Mouse (Mus musculus): ENCODE measurements around the gene Ano7. TPM values are rescaled to one million over a fixed set of nuclear protein-coding genes. Genes with fewer than 3 reads are reported as not detected.
"Not testable (repeated sequence)": the region's sequence is repeated elsewhere in the genome, so short reads cannot be mapped to it uniquely, and the experiment has no call there.

The Ano7 gene
- polyA plus RNA-seq, 1 experiment from 2014 or later = 0.07 TPM

DNA sequence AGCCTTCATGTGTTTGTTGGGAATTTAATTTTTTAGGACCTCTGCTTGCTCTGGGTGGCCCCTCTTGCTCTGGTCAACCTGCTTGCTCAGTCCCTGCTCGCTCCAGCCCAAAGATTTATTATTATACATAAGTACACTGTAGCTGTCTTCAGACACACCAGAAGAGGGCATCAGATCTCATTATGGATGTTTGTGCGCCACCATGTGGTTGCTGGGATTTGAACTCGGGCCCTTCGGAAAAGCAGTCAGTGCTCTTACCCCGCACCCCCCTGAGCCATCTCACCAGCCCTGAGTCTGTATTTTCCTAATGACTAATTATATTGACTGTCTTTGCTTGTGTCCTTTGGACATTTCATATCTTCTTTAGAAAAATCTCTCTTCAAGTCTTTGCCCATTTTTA, 5.4 kb downstream of the Ano7 start:
- H3K4me3 ChIP-seq = no peak overlapping the region
- no peaks in the 10 kb centered on the region for H3K4me1 ChIP-seq
- WGBS = 74% methylated on average over 5 of the region's 5 CpGs
- H3K9ac ChIP-seq = no peak overlapping the region
- no peak overlapping the region for H3K27ac ChIP-seq
- no peak overlapping the region for H3K4me2 ChIP-seq
- no peaks in the 10 kb centered on the region for H3K9me3 ChIP-seq
- no peak for ATAC-seq (ENCODE audit: borderline replicate concordance, extremely low read depth, low FRiP score, low TSS enrichment)
- no peaks in the 10 kb centered on the region for H3K27me3 ChIP-seq
- H3K36me3 ChIP-seq = no peaks in the 10 kb centered on the region

DNA sequence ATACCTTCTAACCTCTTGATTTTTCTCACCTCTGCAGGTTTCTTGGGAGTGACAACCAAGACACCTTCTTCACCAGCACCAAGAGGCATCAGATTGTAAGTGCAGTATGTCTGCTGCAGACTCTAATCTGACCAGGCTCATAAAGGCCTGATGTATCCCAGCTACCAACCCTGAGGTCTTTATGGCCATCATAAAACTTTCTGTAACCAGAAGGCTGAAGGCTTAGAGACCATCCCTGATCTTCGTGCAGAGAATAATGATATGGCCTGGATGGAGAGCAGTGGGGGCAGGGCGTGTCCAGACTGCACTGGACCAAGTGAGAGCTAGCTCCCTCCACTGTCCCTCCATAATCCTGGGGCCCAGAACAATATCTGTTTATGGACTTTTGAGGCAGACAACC, 13.5 kb downstream of the Ano7 start:
- Histone ChIP-seq H3K36me3 (no peaks in the 10 kb centered on the region), H3K27ac (no peak overlapping the region), H3K9ac (no peak overlapping the region), H3K4me2 (no peak overlapping the region), H3K9me3 (no peaks in the 10 kb centered on the region), H3K27me3 (no peaks in the 10 kb centered on the region), H3K4me1 (no peaks in the 10 kb centered on the region), H3K4me3 (no peak overlapping the region)
- no peak for ATAC-seq (ENCODE audit: borderline replicate concordance, extremely low read depth, low FRiP score, low TSS enrichment)
- WGBS = 62% methylated on average over 2 of the region's 2 CpGs

- Histone ChIP-seq H3K4me1 (no peaks in the 10 kb centered on the region), H3K9me3 (no peaks in the 10 kb centered on the region), H3K27me3 (no peaks in the 10 kb centered on the region), H3K9ac (no peak overlapping the region), H3K36me3 (no peaks in the 10 kb centered on the region), H3K27ac (no peak overlapping the region), H3K4me3 (no peak overlapping the region), H3K4me2 (no peak overlapping the region)
- 46% methylated on average over 2 of the region's 2 CpGs for WGBS
- ATAC-seq (ENCODE audit: borderline replicate concordance, extremely low read depth, low FRiP score, low TSS enrichment) = no peak
Observed at GRCm38 (mm10) chr1:93388906-93389305, 15.2 kb downstream of the Ano7 start.

DNA sequence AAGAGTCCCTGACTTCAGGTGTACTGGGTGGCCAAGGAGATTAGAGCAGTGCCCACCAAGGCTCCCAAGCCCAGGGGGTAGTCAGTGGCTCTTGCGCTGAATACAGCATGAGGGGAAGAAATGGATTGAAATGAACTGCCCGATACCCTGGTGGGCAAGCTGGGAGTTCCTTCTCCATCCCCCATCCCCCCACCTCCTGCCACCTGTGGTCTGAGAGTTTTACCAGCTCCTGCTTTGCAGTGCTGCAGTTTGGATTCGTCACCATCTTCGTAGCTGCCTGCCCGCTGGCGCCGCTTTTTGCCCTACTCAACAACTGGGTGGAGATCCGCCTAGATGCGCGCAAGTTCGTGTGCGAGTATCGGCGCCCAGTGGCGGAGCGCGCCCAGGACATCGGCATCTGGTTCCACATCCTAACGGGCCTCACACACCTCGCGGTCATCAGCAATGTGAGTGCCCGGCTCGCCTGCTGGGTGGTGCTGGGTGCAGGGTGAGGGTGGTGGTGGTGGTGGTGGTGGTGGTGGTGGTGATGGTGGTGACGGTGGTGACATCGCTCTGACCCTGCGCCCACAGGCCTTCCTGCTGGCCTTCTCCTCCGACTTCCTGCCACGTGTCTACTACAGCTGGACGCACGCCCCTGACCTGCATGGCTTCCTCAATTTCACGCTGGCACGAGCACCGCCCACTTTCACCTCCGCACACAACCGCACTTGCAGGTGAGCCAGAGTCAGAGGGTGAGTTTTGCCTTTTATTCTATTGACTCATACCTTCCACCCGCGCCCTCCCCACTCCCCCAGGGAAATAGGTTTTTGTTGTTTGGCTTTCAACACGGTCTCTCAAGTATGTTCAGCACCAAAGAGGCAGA, 27.7 kb downstream of the Ano7 start:
- 0 out of 2 replicates have a peak, but pooled peaks cover 3% of the 10 kb centered on the region for H3K4me1 ChIP-seq
- 15% methylated on average over 38 of the region's 38 CpGs for WGBS
- ATAC-seq (ENCODE audit: borderline replicate concordance, extremely low read depth, low FRiP score, low TSS enrichment) = no peak
- H3K27ac ChIP-seq = no peak overlapping the region
- H3K9ac ChIP-seq = no peak overlapping the region
- no peaks in the 10 kb centered on the region for H3K9me3 ChIP-seq
- H3K4me3 ChIP-seq = peak overlapping the region; percentile 22
- peak overlapping the region; percentile 54 for H3K4me2 ChIP-seq
- no peaks in the 10 kb centered on the region for H3K27me3 ChIP-seq
- peaks cover 2% of the 10 kb centered on the region for H3K36me3 ChIP-seq

- H3K4me1 ChIP-seq = 0 out of 2 replicates have a peak, but pooled peaks cover 3% of the 10 kb centered on the region
- no peak overlapping the region for H3K4me3 ChIP-seq
- no peak overlapping the region for H3K4me2 ChIP-seq
- H3K36me3 ChIP-seq = peaks cover 21% of the 10 kb centered on the region
- ATAC-seq (ENCODE audit: borderline replicate concordance, extremely low read depth, low FRiP score, low TSS enrichment) = no peak
- no peaks in the 10 kb centered on the region for H3K9me3 ChIP-seq
- no peak overlapping the region for H3K9ac ChIP-seq
- H3K27ac ChIP-seq = no peak overlapping the region
- no peaks in the 10 kb centered on the region for H3K27me3 ChIP-seq
- 70% methylated on average over 4 of the region's 4 CpGs for WGBS
Observed at GRCm38 (mm10) chr1:93403403-93403802, 29.7 kb downstream of the Ano7 start.

DNA sequence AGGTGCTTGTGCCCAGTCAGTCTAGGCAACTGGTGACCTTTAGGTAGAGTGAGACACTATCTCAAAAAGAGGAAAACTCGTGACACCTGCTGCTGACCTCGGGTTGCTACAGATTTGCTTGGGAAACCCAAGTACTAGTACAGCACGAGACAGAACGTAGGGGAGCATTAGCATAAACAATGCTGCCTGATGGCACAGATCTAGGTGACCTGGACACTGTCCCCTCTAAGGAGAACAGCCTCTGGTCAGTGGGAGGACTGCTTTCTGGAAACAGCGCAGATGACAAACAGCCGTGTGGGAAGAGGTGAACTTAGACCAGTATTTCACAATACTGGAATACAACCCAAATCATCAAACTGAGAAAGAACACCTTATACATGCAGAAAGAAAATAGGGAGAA, 58.4 kb downstream of the Ano7 start:
- Histone ChIP-seq H3K27ac (no peak overlapping the region), H3K36me3 (peaks cover 83% of the 10 kb centered on the region), H3K27me3 (no peaks in the 10 kb centered on the region), H3K4me1 (no peaks in the 10 kb centered on the region), H3K9ac (no peak overlapping the region), H3K9me3 (no peaks in the 10 kb centered on the region), H3K4me3 (no peak overlapping the region), H3K4me2 (no peak overlapping the region)
- 82% methylated on average over 6 of the region's 6 CpGs for WGBS
- no peak for ATAC-seq (ENCODE audit: borderline replicate concordance, extremely low read depth, low FRiP score, low TSS enrichment)

DNA sequence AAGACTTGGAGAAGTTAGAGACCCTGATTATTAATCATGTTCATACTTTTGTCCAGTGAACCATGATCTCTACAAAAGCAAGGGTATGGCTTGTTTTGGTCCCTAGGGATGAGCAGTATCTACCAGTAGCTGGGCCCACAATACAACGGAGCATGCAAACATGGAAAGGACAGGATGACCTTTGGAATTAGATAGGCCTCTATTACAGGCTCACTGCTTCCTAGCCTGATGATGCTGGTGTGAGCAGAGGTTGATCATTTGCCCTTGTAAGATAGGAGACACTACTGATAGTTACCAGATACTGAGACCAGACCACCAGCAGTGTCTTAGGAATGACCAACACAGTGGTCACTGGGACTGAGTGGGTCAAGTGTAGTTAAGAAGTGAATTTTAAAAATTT, 65.6 kb downstream of the Ano7 start:
- Histone ChIP-seq H3K4me3 (no peak overlapping the region), H3K4me1 (peaks cover 14% of the 10 kb centered on the region), H3K4me2 (no peak overlapping the region), H3K9me3 (no peaks in the 10 kb centered on the region), H3K27me3 (no peaks in the 10 kb centered on the region), H3K36me3 (peaks cover 62% of the 10 kb centered on the region), H3K9ac (no peak overlapping the region), H3K27ac (no peak overlapping the region)
- 88% methylated on average over 1 of the region's 1 CpGs for WGBS
- ATAC-seq (ENCODE audit: borderline replicate concordance, extremely low read depth, low FRiP score, low TSS enrichment) = no peak

DNA sequence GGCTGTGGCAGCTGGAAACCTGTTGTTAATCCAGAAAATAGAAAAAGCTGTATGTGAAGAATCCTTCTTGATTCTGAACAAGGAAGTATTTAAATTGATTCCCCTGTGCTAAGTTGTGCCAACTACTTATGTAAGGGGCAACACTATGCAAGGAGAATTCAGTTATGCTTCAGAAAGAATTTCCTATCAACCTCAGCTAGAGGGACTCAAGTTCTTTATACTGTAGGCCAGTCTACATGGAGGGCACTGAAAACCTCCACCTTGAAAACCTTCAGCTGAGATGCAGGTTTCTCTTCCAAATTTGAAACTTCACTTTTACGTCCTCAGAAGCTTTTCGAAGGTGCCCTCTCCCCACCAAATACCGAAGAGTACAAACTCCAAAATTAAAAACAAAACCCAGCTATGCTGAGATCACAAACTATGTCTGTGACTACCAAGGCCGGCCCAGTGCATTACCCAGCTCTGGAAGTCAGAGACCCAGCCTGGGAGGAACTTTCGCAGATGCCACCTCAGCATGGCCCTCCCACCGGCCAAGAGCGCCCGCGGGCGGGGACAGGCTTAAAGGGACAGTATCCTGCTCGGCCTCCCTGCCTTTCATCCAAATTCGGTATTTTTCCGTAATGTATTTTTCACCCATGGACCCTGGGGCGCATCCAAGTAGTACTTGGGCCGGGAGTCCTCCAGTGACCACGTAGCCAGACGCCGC, 70.8 kb downstream of the Ano7 start:
- Histone ChIP-seq H3K27ac (peak overlapping the region; percentile 96), H3K4me3 (peak overlapping the region; percentile 81), H3K4me2 (peak overlapping the region; percentile 63), H3K27me3 (no peaks in the 10 kb centered on the region), H3K36me3 (peaks cover 21% of the 10 kb centered on the region), H3K9ac (peak overlapping the region; percentile 83), H3K9me3 (no peaks in the 10 kb centered on the region), H3K4me1 (peaks cover 24% of the 10 kb centered on the region)
- peak; percentile 87 for ATAC-seq (ENCODE audit: borderline replicate concordance, extremely low read depth, low FRiP score, low TSS enrichment)
- WGBS = 3% methylated on average over 18 of the region's 18 CpGs

GRCm38 (mm10) chr1:93445111-93445821, 71.5 kb downstream of the Ano7 start:
- Histone ChIP-seq H3K27me3 (no peaks in the 10 kb centered on the region), H3K36me3 (peaks cover 17% of the 10 kb centered on the region), H3K9ac (peak overlapping the region; percentile 83), H3K4me3 (peak overlapping the region; percentile 81), H3K27ac (peak overlapping the region; percentile 96), H3K4me2 (peak overlapping the region; percentile 63), H3K9me3 (no peaks in the 10 kb centered on the region), H3K4me1 (peaks cover 24% of the 10 kb centered on the region)
- 2% methylated on average over 71 of the region's 84 CpGs for WGBS
- peak; percentile 94 for ATAC-seq (ENCODE audit: borderline replicate concordance, extremely low read depth, low FRiP score, low TSS enrichment)

DNA sequence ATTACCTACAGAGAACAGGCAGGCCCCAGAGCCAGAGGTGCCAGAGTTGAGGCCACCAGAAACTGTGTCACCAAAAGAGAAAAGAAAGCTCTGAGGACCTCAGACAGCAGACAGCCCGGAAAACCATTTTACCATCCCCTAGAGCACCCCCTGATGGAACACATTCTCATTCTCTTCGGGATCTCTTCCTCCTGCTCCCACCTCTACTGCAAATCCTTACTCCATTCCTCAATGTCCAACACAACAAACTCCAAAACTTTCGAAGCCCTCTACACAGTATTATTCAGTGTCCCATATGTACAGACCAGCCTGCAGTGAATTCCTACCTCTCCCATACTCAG, 72.1 kb downstream of the Ano7 start:
- Histone ChIP-seq H3K36me3 (peaks cover 12% of the 10 kb centered on the region), H3K27ac (peak overlapping the region; percentile 96), H3K4me3 (peak overlapping the region; percentile 81), H3K9me3 (no peaks in the 10 kb centered on the region), H3K27me3 (no peaks in the 10 kb centered on the region), H3K9ac (peak overlapping the region; percentile 83), H3K4me2 (peak overlapping the region; percentile 63), H3K4me1 (peaks cover 24% of the 10 kb centered on the region)
- WGBS = 6% methylated on average over 3 of the region's 3 CpGs
- ATAC-seq (ENCODE audit: borderline replicate concordance, extremely low read depth, low FRiP score, low TSS enrichment) = peak; percentile 33; the same call in 1 of the 2 replicates

DNA sequence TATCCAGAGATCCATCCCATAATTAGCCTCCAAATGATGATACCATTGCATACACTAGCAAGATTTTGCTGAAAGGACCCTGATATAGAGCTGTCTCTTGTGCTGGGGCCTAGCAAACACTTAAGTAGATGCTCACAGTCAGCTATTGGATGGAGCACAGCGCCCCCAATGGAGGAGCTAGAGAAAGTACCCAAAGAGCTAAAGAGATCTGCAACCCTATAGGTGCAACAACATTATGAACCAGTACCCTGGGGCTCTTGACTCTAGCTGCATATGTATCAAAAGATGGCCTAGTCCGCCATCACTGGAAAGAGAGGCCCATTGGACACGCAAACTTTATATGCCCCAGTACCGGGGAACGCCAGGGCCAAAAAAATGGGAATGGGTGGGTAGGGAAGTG, 76.4 kb downstream of the Ano7 start:
- H3K4me1 ChIP-seq; H3K9me3 ChIP-seq; H3K36me3 ChIP-seq; H3K27me3 ChIP-seq; H3K4me2 ChIP-seq; ATAC-seq (ENCODE audit: borderline replicate concordance, extremely low read depth, low FRiP score, low TSS enrichment); H3K4me3 ChIP-seq; H3K9ac ChIP-seq; H3K27ac ChIP-seq: not testable (repeated sequence)
- 82% methylated on average over 5 of the region's 5 CpGs for WGBS

Data from lung, embryonic 15.5 days (tissue).